Mouse (Mus musculus) kidney, adult 11 months (tissue): Measurements from ENCODE around the gene Ppard.
"Not testable (repeated sequence)": the region's sequence is repeated elsewhere in the genome, so short reads cannot be mapped to it uniquely, and the experiment has no call there.

ENCODE experiments used
- DNase-seq: peaks from one replicate; pipeline ENCODE4 v3.0.0; 2022

Ppard gene

GRCm38 (mm10) chr17:28321700-28322099, 89.2 kb downstream of the Ppard start:
- DNase-seq, result no peak

DNA sequence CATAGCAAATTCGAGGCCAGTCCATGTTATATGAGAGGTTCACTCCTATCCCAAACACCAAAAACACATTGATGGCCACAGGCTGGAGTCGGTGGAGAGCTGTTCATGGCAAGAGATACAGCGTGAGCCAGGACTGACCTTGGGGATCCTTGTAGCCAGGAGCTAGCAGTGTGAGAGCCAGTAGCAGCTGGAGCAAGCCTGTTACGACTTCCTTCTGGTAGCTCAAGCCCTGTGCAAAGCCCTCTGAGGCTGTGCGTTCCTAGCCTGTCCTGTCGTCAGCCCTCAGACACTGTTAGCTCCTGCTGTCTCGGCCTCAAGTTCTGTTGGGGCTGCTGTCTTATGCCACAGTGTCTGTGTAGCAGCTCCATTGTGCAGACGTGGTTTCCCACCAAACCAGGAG, 91.3 kb downstream of the Ppard start:
- DNase-seq, result no peak

DNA sequence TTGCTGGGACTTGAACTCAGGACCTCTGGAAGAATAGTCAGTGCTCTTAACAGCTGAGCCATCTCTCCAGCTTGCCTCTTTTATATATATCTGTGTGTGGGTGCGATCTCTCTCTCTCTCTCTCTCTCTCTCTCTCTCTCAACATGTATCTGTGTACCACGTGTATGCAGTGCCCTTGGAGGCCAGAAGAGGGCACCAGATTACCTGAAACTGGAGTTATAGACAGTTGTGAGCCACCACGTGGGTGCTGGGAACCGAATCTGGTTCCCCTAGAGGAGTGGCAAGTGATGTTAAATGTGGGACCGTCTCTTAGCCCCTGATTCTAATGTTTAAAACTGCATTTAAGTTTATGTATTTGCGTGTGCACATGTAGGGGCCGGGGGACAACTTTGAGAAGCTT, 91.9 kb downstream of the Ppard start:
- not testable (repeated sequence) for DNase-seq

GRCm38 (mm10) chr17:28325751-28326150, 93.3 kb downstream of the Ppard start:
- no peak for DNase-seq

DNA sequence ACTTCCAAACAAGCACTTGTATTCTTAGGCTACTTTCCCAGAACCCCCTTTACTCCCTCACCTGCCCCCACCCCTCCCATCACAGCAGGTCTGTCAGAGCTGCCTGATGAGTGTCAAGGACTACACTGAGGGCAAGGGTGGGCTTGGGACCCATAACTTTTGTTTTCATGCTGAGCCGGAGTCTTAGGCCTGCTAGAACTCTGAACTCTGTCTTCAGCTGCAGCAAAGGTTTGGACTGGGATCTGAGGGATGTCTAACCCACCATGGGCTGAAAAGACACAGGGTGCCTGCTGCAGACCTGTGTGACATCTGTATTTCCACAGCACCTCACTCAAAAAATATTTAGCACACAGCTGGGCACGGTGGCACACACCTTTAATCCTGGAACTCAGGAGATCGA, 94.5 kb downstream of the Ppard start:
- no peak for DNase-seq

- peak; percentile 78 for DNase-seq
These were observed 95.3 kb downstream of the Ppard start for GRCm38 (mm10) chr17:28327673-28328325.

GRCm38 (mm10) chr17:28328366-28328928, 95.9 kb downstream of the Ppard start, which contains the start of gene Rpl10a:
Rpl10a (plus strand) TSS chr17:28328471.
- DNase-seq, result peak; percentile 93

- DNase-seq, result no peak
These were observed 96.4 kb downstream of the Ppard start for GRCm38 (mm10) chr17:28328946-28329345.

- no peak for DNase-seq
These were observed 97.2 kb downstream of the Ppard start for GRCm38 (mm10) chr17:28329503-28330231.

GRCm38 (mm10) chr17:28330232-28330546, 97.7 kb downstream of the Ppard start:
- no peak for DNase-seq

DNA sequence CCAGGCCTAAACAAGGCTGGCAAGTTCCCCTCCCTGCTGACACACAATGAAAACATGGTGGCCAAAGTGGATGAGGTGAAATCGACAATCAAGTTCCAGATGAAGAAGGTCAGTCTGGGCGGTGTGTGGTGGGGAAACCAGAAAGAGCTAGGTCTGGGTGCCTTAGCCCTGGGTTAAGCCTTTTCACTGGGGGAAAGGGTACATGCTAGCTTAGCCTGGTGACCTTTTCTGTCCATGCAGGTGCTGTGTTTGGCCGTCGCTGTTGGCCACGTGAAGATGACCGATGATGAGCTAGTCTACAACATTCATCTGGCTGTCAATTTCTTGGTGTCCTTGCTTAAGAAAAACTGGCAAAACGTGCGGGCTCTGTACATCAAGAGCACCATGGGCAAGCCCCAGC, 98.1 kb downstream of the Ppard start:
- not testable (repeated sequence) for DNase-seq

DNA sequence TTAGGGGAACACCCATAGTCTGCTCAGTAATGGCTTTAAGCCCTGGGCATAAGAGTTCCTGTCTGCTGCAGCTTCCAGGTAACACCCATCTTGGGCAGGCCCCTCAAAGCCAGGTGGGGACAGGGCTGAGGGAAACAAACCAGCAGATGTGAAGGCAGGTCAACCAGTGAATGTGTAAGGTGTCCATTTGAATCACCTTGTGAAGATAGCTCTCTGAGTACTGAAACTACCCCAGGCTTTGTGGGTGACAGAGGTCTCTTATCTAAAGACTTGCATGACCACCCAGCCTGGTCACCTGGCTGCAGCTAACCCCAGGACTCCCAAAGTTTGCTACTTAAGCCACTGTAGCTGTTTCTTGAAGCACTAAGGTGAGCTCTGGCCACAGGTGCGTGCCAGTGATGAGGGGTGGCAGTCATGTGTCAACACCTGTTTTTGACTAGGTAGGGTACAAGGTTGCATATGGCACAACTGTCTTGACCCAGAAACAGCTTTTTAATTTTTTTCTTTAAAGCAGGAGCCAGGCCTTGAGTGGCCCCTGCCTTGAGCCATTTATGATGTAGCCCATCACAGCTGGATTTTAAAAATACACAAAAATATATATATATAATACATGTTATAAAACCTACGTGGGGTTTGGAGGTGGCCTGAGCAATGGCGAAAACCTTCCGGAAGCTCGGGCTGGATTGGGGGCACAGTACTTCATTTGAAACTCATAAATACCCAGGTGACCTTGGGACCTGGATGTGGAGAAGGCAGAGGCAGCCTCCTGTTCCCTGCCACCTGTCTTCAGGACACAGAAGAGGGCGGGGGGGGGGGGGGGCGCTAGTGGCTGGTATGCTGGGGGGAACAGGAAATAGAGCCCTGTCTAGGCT, 99.0 kb downstream of the Ppard start:
- DNase-seq, result no peak

DNA sequence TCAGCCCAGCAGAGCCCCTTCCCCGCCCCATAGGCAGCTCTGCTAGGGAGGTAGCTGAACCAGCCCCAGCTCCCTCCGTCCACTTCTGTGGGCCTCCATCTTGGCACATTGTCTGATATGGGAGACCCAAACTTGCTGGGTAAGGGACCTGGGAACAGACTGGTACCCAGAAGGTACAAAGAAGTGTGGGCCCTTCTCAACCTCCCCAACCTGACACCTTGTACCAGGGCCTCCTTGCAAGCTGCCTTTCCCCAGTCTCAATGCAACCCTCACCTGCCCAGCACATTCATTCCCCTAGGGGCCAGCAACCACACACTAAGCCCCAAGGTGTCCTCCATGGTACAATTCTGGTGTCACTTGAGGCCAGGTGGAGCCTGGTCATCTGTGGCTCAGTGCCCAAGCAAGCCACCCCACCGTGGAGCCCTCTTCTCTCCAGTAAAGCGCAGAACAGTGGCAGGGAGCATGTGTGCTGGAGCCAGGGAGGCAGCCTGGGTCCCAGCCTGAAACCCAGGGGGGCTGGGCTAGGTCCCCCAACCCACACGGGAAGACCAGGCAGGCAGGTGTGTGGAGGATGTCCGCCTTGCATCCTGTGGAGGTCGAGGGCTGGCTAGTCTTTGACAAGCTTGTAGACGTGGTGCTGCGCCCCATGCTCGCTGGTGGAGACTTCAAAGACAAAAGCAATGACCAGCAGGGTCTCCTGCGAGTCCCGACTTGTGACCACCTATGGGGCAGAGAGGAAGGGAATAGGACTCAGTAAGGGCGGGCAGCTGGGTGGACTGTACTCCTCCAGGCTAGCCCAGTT, 99.8 kb downstream of the Ppard start:
- no peak for DNase-seq

- no peak for DNase-seq
These were observed 100.5 kb downstream of the Ppard start for GRCm38 (mm10) chr17:28332915-28333546.

DNA sequence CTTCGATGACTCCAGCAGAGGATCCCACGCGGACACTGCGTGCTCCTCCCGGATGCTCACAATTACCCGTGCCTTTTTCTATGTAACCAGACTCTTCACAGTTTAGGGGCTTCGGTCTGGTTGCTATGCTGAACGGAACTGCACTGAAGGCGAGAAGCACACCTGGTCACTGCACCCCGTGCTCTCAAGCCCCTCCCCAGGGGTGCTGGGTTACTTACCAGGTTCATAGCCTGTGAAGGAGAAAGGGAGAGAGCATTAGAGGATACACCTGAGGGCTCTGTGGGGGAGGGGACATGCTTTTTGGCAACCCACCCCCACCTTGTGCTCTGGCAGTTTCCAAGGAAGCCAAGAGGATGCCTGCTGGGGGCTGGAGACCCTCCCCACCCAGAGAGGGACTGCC, 102.8 kb downstream of the Ppard start:
- DNase-seq, result peak; percentile 4

- no peak for DNase-seq
These were observed 105.0 kb downstream of the Ppard start for GRCm38 (mm10) chr17:28337547-28337946.

DNA sequence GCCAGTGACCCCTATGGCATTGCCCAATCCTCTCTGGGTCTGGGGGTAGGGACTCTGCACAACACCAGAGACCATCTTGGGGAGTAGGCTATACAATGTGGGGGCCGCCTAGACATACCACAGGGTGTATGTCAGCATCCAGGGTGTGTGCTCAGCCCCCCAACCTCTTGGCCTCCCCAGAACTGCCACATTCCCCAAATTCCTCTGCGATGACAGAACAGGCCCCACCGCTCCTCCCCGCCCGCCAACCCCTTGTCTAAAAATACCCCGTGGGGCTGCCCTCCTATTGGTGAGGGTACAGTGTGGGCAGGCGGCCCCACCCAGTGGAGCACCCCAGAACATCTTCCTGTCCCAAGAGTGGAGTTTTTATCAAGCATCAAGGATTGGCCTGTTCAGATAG, 108.1 kb downstream of the Ppard start:
- no peak for DNase-seq

DNA sequence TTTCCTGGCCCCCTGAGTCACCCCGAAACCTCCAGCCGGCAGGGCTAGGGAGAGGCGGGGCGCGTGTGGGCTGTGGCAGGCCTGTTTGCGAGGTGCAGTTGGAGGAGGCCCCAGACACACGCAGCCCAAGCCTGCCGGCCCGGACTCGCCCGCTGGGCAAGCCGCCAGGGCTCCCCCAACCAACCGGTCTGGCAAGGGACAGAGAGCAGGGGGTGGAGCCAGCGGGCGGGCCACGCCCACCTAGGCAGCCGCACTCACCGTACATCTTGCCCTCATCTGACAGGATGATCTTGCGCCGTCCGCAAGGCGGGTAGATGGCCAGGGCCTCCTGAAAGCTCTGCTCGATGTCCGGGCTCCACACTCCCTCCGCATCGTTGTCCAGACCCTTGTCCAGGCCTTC, 108.6 kb downstream of the Ppard start:
- peak; percentile 94 for DNase-seq

- DNase-seq, result no peak
These were observed 111.6 kb downstream of the Ppard start for GRCm38 (mm10) chr17:28344050-28344607.

DNA sequence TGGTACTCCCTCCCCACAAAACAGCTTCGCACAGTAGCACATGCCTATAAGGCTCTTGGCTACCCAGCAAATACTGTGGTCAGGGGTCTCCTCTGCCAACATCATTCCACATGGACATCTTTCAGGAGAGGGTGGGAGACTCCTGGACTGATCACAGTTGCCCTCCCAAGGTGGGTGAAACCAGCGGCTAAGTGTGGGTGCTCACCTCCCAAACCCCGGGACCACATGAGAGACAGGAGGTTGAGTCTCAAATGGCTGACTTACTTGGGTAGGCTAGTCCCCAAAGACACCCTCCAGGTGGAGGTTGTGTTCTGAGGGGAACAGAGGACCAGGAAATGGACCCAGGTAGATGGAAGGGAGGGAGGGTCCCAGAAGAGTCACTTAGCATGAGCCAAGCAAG, 112.2 kb downstream of the Ppard start:
- no peak for DNase-seq

GRCm38 (mm10) chr17:28345271-28345721, 112.8 kb downstream of the Ppard start:
- no peak for DNase-seq

- no peak for DNase-seq
These were observed 113.4 kb downstream of the Ppard start for GRCm38 (mm10) chr17:28345882-28346281.
